Comparison of ENCODE assay signal across 8 mouse cellular contexts in the genomic region with DNA sequence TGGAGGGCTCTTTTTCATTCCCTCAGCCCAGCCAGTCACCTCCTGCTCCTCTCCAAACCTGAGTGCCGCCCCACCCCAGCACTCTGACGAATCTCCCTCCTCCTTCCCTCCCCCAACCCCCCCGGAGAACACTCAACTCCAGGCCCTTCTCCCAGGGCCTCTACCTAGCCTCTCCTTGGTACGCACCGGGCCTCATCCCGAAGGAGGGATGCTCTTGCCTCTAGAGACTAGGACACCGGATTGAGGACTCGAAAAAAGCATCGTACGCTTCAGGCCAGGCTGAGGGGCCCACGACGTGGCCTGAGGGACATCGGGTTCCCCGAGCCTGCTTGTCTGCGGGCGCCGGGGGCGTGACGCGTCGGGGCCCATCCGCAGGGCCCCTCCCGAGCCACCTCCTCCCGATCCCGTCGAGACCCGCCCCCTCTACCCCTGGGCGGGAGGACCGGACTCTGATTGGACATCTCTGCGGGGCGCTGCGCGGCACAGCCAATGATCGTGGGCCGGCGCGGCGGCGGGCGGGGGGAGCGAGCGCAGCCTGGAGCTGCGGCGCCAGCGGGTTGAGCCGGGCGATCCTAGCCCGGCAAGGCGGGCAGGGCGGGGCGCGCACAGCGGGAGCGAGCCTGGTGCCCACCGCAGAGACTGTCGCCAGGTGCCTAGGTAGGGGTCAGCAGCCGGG. TPM values are rescaled to one million over a fixed set of nuclear protein-coding genes. Genes with fewer than 3 reads are reported as not detected.
DNase-seq lines count a peak whose midpoint lies in the region; ATAC-seq and TF ChIP-seq lines count a peak whose summit lies in the region.

A gene (plus strand): TSS at position 538 of the 676 bp plus-strand sequence.

- no peaks in the 10 kb centered on the region for H3K9me3 ChIP-seq in hindbrain, embryonic 13.5 days

- no peak for DNase-seq in Patski (ENCODE audit: low read depth, low spot score)
- peak; percentile 98 for DNase-seq in cerebellum, adult 9-11 months
- peak; percentile 86 to 90 for DNase-seq in frontal cortex, postnatal 14 days (ENCODE audit: low spot score in 2 of 2)
- peak; percentile 91 to 96 for DNase-seq in layer of hippocampus, postnatal 14 days (ENCODE audit: low spot score in 2 of 2)
- DNase-seq in lung, postnatal 10 days, result peak; percentile 95
- peak; percentile 92 for DNase-seq in ovary, postnatal 36 days (ENCODE audit: low spot score)
- DNase-seq in thymus, postnatal 14 days, result peak; percentile 97

- no peaks in the 10 kb centered on the region for H3K27me3 ChIP-seq in Patski
- peaks cover 38% of the 10 kb centered on the region for H3K27me3 ChIP-seq in hindbrain, embryonic 13.5 days

- H3K4me3 ChIP-seq in hindbrain, embryonic 13.5 days, result peak within 1 kb of the TSS; percentile 75

- peak; percentile 94 for ATAC-seq in Patski
- peak; percentile 95 for ATAC-seq in hindbrain, embryonic 13.5 days (ENCODE audit: low FRiP score)

- under 1% methylated on average over 52 of the region's 57 CpGs for WGBS in hindbrain, embryonic 13.5 days

- H3K4me2 ChIP-seq in hindbrain, embryonic 13.5 days, result peak within 1 kb of the TSS; percentile 93

- H3K4me1 ChIP-seq in hindbrain, embryonic 13.5 days (replicated peaks), result peaks cover 44% of the 10 kb centered on the region

- H3K27ac ChIP-seq in hindbrain, embryonic 13.5 days, result peak within 1 kb of the TSS; percentile 86

- POLR2A ChIA-PET in Patski (lab: Charles Lee), result interaction anchor here (0.9 to 1.4 kb wide), 2 partner anchors 13 to 17 kb away, joined by 3 to 4 read pairs; no protein-coding TSS in a partner anchor

- no peaks in the 10 kb centered on the region for H3K36me3 ChIP-seq in hindbrain, embryonic 13.5 days

- TF ChIP-seq CTCF in Patski (IDR thresholded peaks at IDR 0.05), result no peak

- in situ Hi-C loops in Patski (cut with MboI; ENCODE audit: low pct_unique_long_range_greater_than_20kb), result no loop called here

- H3K9ac ChIP-seq in hindbrain, embryonic 13.5 days, result peak within 1 kb of the TSS; percentile 82

- CTCF ChIA-PET in Patski (lab: Charles Lee), result interaction anchor here (5.7 kb wide), 1 partner anchor 12 kb away, joined by 26 read pairs; no protein-coding TSS in a partner anchor

RNA-seq across cellular contexts. Expression of the gene that starts here (rescaled TPM):
- 5.1 TPM for polyA plus RNA-seq in Patski (2021)
- 21.5 and 23.1 TPM in 2 replicates for polyA plus RNA-seq in hindbrain, embryonic 13.5 days (2015; fragmentation: Nextera tagmentation; extraction: Ambion mirVana)
- total RNA-seq in layer of hippocampus, postnatal 14 days (2021), result 10 to 100 TPM; 80.5 to 82.7 TPM
